Mouse (Mus musculus) megakaryocyte progenitor cell, adult 5-6 weeks (primary cell): ENCODE measurements at regions not wholly inside any gene's neighbourhood (a gene's known extent, or its start where the extent isn't known, plus 50 kb on each side); places are given as distances from the start of the nearest gene placed in this dataset.

Source experiments
- ATAC-seq: replicated peaks from 2 replicates; pipeline ENCODE4 v1.8.0; 2016; ENCODE audit warnings: mild to moderate bottlenecking, moderate TSS enrichment, inconsistent platforms; ENCODE audit not compliant: poor library complexity

GRCm38 (mm10) chr6:117104047-117104446 lies 64.3 kb upstream of the Cxcl12 start:
- ATAC-seq, result no peak

- ATAC-seq, result no peak
Measured at GRCm38 (mm10) chr6:117104463-117104862, 63.9 kb upstream of the Cxcl12 start.

DNA sequence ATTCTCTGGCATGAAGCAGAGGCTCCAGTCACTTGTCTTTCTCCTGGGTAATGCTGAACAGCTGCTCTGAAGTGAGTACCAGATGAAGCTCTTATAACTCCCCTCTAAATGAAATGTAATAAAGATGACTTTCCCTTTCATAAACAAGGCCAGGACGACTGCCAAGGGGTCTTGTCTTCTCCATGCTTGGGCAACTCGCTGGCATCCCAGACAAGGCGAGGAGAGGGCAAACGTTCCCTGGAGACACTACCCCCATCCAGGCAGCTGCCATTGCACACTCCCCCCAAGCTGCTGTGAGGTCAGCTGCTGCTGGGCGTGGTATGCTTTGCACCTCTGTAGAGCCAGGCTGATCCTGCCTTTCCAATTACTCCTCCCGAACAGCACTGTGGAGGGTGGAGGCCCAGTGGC lies 63.1 kb upstream of the Cxcl12 start:
- no peak for ATAC-seq

DNA sequence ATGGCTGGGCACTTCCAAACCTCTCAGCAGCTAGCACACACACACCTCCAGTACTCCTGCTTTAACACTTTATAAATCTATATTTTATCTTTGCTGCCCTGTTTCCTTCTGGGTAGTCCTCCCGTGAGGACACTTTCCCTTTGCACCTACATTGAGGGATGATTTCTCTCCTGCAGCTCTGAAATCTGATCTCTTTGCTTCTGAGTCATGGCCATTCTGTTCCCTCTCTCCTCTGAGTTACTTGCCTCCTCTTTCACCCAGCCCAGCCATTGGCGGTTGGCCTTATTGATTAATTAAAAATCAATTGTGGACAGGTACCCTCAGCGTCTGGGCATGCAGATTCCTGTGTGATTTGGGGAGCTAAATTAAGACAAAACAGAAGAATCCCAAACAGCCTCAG lies 58.0 kb upstream of the Cxcl12 start:
- no peak for ATAC-seq

DNA sequence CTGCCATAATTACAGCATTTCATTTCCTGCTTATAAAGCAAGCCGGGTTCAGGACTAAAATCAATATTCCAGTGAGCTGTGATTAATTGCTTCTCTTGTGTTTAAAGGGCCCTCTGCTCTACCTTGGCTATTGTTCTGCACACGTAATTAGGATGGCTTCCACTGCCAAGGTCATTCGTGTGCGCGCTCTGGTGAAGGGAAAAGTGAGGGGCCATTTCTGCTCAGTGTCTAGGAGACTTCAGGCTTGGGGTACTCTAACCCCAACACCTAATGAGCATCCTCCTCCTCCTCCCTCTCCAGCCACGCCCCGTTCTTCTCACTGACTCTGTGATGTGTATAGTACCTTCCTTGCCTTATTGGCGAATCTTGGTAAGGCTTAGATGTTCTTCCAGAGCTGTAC lies 53.5 kb upstream of the Cxcl12 start:
- no peak for ATAC-seq

DNA sequence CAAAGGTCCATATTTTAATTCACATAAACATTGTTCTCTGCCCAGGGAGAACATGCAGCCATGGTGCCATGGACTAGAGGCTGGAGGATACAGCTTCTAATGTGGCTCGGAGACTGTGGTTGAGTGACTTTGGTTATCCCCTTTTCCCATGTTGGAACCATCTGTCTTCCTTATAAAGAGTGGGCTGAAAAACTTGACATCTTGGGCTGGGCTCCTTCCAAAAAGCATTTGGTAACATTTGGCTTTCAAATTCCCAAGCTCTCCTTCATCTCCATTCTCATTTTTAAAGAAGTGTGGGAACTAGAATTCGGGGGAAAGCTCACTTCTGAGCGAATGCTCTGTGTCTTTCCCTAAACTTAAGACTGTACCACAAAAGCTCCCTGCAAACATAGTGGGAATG lies 50.3 kb upstream of the Cxcl12 start:
- ATAC-seq, result no peak
